Mouse (Mus musculus) ZHBTc4 (cell line): ENCODE data around the gene Noa1.

Source experiments
- DNase-seq: peaks from one replicate; pipeline ENCODE4 v3.0.0-alpha.2; 2011; ENCODE audit warnings: low read depth, low spot score

Noa1 gene

DNA sequence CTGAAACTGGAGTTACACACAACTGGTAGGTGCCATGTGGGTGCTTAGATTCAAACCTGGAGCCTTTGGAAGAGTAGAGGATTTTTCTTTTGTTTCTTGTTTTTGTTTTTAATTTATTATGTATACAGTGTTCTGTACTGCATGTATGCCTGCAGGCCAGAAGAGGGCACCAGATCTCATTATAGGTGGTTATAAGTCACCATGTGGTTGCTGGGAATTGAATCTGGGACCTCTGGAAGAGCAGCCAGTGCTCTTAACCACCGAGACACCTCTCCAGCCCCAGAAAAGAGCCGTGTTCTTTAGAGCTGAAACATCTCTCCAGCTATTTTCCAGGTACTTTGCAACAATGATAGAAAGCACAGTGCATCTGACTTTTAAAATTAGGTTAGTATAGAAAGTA is 19.3 kb downstream of the Noa1 start:
- no peak for DNase-seq

DNA sequence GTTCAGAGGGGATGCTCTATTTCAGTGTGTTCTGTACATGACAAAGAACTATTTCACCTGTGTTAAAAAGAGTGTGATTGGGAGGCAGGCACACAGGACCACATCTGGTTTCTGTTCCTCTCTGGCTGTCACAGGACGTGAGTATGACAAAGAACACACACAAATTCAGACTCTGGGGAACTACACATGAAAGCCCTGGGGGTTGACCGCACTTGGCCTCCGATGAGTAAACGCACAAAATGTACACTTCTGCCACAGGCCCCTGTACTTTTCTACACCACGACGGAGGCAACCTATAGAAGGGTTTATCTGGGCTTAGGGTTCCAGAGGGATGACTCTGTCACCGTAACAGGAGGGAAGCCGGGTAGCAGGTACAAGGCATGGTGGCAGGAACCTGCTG is 20.2 kb downstream of the Noa1 start:
- DNase-seq: no peak

GRCm38 (mm10) chr5:77287901-77288300 is 22.0 kb downstream of the Noa1 start:
- DNase-seq: no peak

GRCm38 (mm10) chr5:77286904-77287303 is 23.0 kb downstream of the Noa1 start:
- DNase-seq: no peak

DNA sequence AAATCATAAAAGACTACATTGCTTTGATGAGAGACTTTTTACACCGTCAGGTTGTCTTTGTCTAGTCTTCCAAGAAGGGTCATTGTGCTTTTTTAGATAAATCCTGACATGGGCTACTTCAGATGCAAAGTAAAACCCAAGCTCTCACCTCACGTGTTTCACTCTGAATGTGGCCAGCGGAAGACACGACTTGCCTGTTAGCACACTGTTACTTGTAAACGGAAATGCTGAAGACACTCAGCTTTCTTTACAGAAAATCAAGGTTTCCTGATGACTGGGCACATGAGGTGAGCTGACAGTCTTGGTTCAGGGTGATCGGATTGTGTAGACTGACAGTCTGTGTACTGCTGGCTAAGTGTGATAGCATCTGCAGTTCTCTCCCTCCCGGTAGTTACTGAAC is 24.2 kb downstream of the Noa1 start:
- DNase-seq: no peak

GRCm38 (mm10) chr5:77282242-77282641 is 27.6 kb downstream of the Noa1 start:
- DNase-seq: no peak

- peak; percentile 62 for DNase-seq
Observed at GRCm38 (mm10) chr5:77281518-77282174, 28.2 kb downstream of the Noa1 start.

DNA sequence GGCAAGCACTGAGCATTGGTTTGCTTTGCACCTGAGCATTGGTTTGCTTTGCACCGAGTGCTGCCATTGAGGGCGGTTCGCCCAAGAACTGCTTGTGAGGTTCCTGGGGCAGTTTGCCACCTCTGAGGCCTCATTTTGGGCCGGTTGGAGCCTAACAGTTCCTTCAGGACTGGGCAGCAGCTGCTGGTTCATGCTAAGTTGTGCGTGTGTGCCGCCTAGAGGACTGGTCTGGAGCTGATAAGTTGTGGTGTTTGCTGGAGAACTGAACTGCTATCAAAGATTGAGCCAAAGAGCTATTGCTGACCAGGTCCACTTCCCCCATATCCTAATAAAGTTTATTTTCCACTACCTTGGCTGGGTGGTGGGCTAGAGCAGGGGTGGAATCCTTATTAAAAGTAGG is 32.7 kb downstream of the Noa1 start:
- no peak for DNase-seq

DNA sequence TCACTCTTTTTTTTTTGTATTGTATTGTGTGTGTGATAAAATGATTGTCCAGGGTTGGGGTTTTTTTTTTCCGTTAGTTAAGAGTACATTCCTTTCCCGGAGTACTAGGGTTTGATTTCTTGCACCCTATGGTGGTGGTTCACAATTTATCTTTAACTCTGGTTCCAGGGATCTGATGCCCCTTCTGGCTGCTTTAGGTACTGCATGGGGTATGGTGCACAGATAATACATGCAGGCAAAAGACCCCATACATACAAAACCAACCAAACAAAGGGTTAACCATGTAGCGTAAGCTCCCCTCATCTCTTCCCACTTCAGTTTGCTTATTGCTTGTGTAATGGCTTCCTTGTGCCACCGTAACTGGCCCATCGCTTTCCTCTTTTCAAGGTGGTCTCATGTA is 33.9 kb downstream of the Noa1 start:
- peak; percentile 78 for DNase-seq

- peak; percentile 61 for DNase-seq
Observed at GRCm38 (mm10) chr5:77273151-77273550, 36.7 kb downstream of the Noa1 start.

DNA sequence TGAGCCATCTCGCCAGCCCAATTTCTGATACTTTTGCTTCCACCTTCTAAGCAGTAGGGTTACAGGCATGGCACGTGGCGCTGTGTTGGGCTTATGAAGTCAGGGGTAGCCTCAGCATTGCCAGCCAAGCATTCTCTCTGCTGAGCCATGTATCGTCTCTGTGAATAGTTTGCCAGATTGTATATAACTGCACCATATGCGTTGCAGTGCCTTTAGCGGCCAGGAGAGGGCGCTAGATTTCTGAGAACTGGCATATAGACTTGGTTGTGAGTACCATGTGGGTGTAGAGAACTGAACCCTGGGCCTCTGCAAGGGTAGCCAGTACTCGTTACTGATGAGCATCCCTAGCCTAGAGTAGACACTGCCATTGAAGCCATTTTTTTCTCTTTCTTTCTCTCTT is 40.5 kb downstream of the Noa1 start:
- peak; percentile 90 for DNase-seq

DNA sequence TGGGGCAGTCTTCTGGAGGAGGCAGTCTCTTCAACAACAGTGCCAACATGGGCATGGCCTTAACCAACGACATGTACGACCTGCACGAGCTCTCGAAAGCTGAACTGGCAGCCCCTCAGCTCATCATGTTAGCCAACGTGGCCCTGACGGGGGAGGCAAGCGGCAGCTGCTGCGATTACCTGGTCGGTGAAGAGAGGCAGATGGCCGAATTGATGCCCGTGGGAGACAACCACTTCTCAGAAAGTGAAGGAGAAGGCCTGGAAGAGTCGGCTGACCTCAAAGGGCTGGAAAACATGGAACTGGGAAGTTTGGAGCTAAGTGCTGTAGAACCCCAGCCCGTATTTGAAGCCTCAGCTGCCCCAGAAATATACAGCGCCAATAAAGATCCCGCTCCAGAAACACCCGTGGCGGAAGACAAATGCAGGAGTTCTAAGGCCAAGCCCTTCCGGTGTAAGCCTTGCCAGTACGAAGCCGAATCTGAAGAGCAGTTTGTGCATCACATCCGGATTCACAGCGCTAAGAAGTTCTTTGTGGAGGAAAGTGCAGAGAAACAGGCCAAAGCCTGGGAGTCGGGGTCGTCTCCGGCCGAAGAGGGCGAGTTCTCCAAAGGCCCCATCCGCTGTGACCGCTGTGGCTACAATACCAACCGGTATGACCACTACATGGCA is 41.8 kb downstream of the Noa1 start:
- peak; percentile 60 for DNase-seq

DNA sequence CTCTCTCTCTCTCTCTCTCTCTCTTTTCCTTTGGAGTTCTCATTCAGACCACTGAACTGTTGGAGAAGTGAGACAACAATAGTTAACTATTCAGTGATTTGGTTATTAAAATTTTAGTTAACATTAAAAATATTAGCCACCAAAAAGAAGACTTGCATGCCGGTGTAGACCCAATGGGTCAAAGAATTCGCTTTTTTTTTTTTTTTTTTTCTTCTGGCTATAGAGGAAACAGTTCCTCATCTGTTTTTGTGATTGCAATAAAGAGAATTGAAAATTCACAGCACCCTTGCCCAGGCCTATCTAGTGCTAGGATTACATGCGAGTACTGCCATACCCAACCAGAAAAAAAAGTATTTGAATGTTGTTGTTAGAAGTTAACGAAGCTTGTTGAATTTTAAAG is 42.4 kb downstream of the Noa1 start:
- DNase-seq: no peak

- DNase-seq: no peak
Observed at GRCm38 (mm10) chr5:77266886-77267401, 42.9 kb downstream of the Noa1 start.

DNA sequence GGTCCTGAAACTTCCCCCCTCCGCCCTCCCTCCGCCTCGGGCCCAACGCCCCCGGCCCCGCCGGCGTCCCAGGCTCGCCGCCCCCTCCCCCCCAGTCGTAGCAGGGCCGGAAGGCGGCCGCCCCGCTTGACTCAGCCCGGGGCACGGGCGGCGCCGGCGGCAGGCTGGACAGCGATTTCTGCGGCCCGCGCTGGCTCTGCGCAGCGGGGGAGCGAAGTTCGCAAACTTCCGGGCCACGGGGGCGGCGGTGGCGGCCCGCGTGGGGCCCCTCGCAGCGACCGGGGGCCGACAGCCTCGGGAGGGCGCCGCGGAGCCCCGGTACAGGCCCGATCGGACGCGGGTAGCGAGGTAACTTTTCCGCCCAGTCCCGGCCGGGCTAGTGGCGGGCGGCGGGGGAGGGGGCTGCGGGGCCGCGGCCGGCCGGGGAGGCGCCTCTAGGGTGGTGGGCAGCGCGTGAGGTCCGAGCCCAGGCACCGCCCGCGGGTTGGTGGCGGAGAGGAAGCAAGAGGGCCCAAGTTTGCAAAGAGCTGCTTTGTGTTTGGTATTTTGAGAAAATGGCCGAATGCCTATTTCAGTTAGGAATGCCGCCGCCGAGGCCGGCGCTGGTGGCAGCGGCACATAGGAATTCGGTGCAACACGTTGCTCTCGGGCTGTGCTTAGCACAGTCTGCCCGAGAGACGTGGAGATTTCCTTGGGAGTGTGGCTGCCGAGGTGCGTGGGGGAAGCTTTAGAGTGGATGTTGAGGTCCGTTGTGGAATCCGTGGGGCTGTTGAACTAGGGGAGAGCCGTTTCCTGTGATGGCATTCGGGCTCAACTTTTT is 43.6 kb downstream of the Noa1 start:
- peak; percentile 79 for DNase-seq

GRCm38 (mm10) chr5:77265671-77266065 is 44.2 kb downstream of the Noa1 start:
- DNase-seq: peak; percentile 84

GRCm38 (mm10) chr5:77265081-77265670 is 44.7 kb downstream of the Noa1 start, which contains the start of gene Rest:
Gene Rest, plus strand, starts transcription at chr5:77265491.
- peak; percentile 97 for DNase-seq

- DNase-seq: peak; percentile 64
Observed at GRCm38 (mm10) chr5:77262105-77262504, 47.8 kb downstream of the Noa1 start.

DNA sequence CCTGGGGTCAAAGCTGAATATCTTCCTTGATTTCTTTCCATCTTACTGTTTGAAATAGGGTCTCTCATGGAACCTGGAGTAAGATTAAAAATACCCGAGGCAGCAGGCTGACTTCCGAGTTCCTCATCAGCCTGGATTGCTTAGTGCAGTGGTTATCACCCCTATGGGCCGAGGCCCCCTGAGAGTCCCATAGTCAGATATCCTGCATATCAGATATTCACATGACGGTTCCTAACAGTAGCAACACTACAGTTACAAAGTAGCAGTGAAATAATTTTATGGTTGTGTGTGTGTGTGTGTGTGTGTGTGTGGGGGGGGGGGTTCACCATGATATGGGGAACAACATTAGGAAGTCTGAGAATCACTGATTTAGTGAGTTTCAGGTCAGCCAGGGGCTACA is 48.7 kb downstream of the Noa1 start:
- no peak for DNase-seq

GRCm38 (mm10) chr5:77260141-77260540 is 49.7 kb downstream of the Noa1 start:
- DNase-seq: peak; percentile 72

DNA sequence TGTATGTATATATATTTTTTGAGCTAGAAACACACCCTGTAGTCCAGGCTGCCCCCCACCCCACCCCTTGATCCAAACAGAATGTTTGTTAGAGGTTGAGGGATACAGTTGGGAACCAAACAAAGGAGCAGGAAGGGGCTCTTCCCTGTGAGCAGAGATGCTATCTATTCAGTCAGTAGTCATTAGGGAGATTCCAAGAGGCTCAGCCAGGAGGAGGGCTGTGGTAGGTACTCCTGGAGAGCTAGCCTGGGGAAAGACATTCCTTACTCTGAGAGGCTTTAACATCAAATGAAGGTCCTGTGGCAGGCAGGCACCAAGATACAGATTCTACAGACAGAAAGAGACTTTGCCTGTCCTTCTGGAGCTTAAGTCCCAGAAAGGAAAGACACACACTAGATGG is 50.6 kb downstream of the Noa1 start:
- DNase-seq: no peak

- peak; percentile 54 for DNase-seq
Observed at GRCm38 (mm10) chr5:77257603-77258002, 52.3 kb downstream of the Noa1 start.
